Mouse (Mus musculus) liver, embryonic 16.5 days (tissue): ENCODE measurements around the gene Stk10. TPM values are rescaled to one million over a fixed set of nuclear protein-coding genes. Genes with fewer than 3 reads are reported as not detected.

Experiments
- ATAC-seq: fragments of 200-750 bp; cut with Nextera tagmentation; 2 replicates; pipeline ENCODE4 v1.8.0; 2017; ENCODE audit warnings: low read depth, mild to moderate bottlenecking, moderate number of reproducible peaks, moderate library complexity
- H3K27ac ChIP-seq: fragments of 300-500 bp; sonication (generic); 2 replicates; pipeline ENCODE4 v1.5.1; 2014; ENCODE audit warnings: mild to moderate bottlenecking, low read length
- H3K27me3 ChIP-seq: fragments of 300-500 bp; sonication (generic); 2 replicates; pipeline ENCODE4 v1.6.1; 2014; ENCODE audit warnings: low read depth, low read length, mixed read lengths; ENCODE audit not compliant: control insufficient read depth, insufficient read depth
- H3K36me3 ChIP-seq: fragments of 300-500 bp; sonication (generic); 2 replicates; pipeline ENCODE4 v1.6.1; 2014; ENCODE audit warnings: mild to moderate bottlenecking; ENCODE audit not compliant: control insufficient read depth, insufficient read depth
- H3K4me1 ChIP-seq: fragments of 300-500 bp; sonication (generic); 2 replicates; pipeline ENCODE4 v1.6.1; 2014; ENCODE audit warnings: low read depth, low read length, mixed read lengths; ENCODE audit not compliant: control insufficient read depth
- H3K4me2 ChIP-seq: fragments of 300-500 bp; sonication (generic); 2 replicates; pipeline ENCODE4 v1.6.1; 2014; ENCODE audit warnings: low read depth, low read length, mixed read lengths
- H3K4me3 ChIP-seq: fragments of 300-500 bp; sonication (generic); 2 replicates; pipeline ENCODE4 v1.5.1; 2014; ENCODE audit warnings: low read depth, mild to moderate bottlenecking, low read length
- H3K9ac ChIP-seq: fragments of 300-500 bp; sonication (generic); 2 replicates; pipeline ENCODE4 v1.6.1; 2014; ENCODE audit warnings: low read depth, low read length
- H3K9me3 ChIP-seq: fragments of 300-500 bp; sonication (generic); replicated peaks from 2 replicates; pipeline ENCODE4 v1.6.1; 2016; ENCODE audit warnings: low read length; ENCODE audit not compliant: control insufficient read depth
- WGBS: fragments of 180-500 bp; shearing (Covaris S2); extraction: QIAGEN DNeasy Blood & Tissue Kit; methylation state at CpG from one replicate; pipeline ENCODE4 v1.1.7; 2014; ENCODE audit not compliant: insufficient replicate concordance; 5-methylcytosine and 5-hydroxymethylcytosine counted together
- polyA plus RNA-seq: library from polyadenylated mRNA; unstranded; fragments of >200 nt; fragmentation: Nextera tagmentation; extraction: Ambion mirVana; gene quantifications from 2 replicates; pipeline ENCODE4 v1.2.1, GENCODE M21; 2015

Stk10 gene
- polyA plus RNA-seq, 1 experiment from 2014 or later, result 4.8 TPM

DNA sequence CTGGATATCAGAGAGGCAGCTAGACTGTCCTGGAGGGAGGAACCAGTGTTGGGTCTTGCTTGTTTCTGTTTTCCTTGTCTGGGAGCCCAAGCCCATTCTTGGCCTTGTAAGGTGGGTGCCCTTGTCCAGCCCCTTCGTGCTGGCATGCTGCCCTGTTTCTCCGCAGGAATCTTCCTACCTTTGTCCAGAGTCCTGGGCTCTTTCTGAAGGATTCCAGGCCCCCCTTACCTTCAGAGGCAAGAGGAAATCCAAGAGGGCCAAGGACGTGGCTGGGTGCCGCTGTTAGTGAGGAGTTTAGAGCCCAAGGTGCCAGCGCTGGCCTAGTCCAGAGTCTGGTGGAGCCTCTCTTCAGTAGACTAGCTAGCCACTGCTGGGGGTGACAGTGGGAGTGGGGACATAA, 11.4 kb downstream of the Stk10 start:
- Histone ChIP-seq H3K9me3 (no peaks in the 10 kb centered on the region), H3K9ac (no peak overlapping the region), H3K4me3 (no peak overlapping the region), H3K36me3 (no peaks in the 10 kb centered on the region), H3K4me1 (peaks cover 49% of the 10 kb centered on the region), H3K27me3 (no peaks in the 10 kb centered on the region), H3K4me2 (no peak overlapping the region), H3K27ac (peak overlapping the region; percentile 90; the same call in 1 of the 2 replicates)
- 88% methylated on average over 5 of the region's 5 CpGs for WGBS
- no peak for ATAC-seq

DNA sequence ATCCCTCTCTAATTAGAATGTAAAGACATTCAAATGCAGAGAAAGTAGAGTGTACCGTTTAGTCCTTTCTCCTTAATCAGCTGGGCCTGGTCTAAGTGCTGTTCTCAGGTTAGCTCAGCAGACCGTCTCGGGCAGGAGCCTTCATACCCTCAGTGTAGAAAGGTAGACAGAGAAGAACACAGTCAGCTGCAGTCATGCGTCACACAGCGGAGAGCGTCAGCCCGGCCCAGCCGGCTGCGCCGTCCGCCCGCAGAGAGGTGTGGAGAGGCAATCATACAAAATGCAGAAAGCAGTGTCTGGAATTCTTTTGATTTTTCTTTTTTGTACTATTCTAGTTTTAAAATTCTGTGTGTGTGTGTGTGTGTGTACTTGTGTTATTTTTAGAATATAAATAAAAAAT, 12.5 kb downstream of the Stk10 start:
- H3K9me3 ChIP-seq, result no peaks in the 10 kb centered on the region

DNA sequence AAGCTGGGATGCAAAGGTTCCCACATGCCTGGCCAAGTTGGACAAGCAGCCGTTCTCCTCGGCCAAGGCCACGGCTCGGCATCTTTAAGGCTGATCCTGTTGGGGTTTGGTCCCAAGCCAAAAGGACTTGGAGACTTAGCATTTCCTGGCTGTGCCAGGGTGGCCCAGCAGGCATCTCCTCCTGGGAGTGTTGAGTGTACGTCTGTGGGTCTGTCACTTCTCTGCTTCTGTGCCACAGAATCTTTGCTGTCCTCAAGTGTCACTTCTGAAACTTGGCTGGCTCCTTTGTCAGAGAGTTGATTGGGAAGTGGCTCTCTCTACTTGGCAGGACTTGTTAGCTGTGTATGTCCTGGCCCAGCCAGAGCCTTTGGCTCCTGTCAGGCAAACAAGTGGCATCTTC, 13.4 kb downstream of the Stk10 start:
- Histone ChIP-seq H3K4me2 (no peak overlapping the region), H3K9ac (no peak overlapping the region), H3K36me3 (no peaks in the 10 kb centered on the region), H3K27ac (no peak overlapping the region), H3K9me3 (no peaks in the 10 kb centered on the region), H3K4me3 (no peak overlapping the region), H3K4me1 (peaks cover 36% of the 10 kb centered on the region), H3K27me3 (no peaks in the 10 kb centered on the region)
- no peak for ATAC-seq
- WGBS, result 71% methylated on average over 5 of the region's 5 CpGs

More for the DNA sequence above, 12.5 kb downstream of the Stk10 start:
- no peak overlapping the region for H3K4me3 ChIP-seq
- H3K27ac ChIP-seq, result no peak overlapping the region
- peaks cover 38% of the 10 kb centered on the region for H3K4me1 ChIP-seq
- no peaks in the 10 kb centered on the region for H3K36me3 ChIP-seq
- no peaks in the 10 kb centered on the region for H3K27me3 ChIP-seq
- no peak overlapping the region for H3K4me2 ChIP-seq
- no peak overlapping the region for H3K9ac ChIP-seq
- ATAC-seq, result no peak
- WGBS, result 86% methylated on average over 12 of the region's 12 CpGs

DNA sequence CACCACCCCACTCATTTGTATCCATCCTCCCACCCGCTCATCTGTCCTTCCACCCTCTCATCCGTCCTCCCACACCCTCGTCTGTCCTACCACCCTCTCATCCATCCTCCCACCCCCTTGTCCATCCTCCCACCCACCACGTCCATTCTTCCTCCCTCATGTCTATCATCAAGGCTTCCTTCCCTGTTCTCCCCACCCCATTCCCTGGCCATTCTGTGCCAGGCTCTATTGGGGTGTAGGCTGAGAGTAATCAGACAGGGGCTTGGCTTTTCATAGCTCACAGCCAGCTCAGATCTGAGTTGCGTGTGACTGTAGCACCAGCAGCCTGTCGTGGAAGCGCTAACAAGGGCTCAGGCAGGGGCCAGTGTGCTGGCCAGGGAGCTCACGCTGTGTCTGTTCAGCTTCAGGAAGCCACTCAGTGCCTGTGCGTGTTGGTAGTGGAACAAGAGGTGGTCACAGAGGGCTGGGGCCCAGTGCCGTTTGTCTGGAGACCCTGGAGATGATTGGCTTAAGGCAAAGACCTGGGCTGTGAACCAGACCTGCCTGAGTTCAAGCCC, 14.4 kb downstream of the Stk10 start:
- no peaks in the 10 kb centered on the region for H3K9me3 ChIP-seq
- WGBS, result 64% methylated on average over 10 of the region's 10 CpGs
- no peak for ATAC-seq

DNA sequence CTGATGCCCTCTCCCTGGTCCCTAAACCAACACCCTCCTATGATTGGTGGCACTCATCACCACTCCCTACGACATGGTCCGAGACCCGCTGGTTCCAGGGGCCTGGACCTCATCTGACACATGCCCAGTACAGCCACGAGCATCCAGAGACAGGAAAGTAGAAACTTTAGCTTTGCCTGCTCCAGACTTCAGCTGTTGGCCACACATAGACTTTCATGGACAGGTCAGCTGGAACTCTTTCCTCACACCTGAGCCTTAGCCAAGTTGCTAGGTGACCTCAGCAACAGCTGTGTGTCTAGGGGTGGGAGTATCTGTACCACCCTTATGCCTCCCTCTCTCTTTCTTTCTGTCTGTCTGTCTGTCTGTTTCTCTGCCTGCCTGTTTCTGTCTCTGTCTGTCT, 15.1 kb downstream of the Stk10 start:
- 77% methylated on average over 4 of the region's 4 CpGs for WGBS
- ATAC-seq, result no peak
- Histone ChIP-seq H3K9me3 (no peaks in the 10 kb centered on the region), H3K27ac (no peak overlapping the region), H3K4me3 (no peak overlapping the region), H3K4me1 (peaks cover 28% of the 10 kb centered on the region), H3K36me3 (no peaks in the 10 kb centered on the region), H3K27me3 (no peaks in the 10 kb centered on the region), H3K9ac (no peak overlapping the region), H3K4me2 (no peak overlapping the region)

More for the DNA sequence above, 14.4 kb downstream of the Stk10 start:
- no peak overlapping the region for H3K4me3 ChIP-seq
- no peak overlapping the region for H3K4me2 ChIP-seq
- H3K27ac ChIP-seq, result no peak overlapping the region
- H3K27me3 ChIP-seq, result no peaks in the 10 kb centered on the region
- H3K4me1 ChIP-seq, result peaks cover 30% of the 10 kb centered on the region
- no peak overlapping the region for H3K9ac ChIP-seq
- no peaks in the 10 kb centered on the region for H3K36me3 ChIP-seq

DNA sequence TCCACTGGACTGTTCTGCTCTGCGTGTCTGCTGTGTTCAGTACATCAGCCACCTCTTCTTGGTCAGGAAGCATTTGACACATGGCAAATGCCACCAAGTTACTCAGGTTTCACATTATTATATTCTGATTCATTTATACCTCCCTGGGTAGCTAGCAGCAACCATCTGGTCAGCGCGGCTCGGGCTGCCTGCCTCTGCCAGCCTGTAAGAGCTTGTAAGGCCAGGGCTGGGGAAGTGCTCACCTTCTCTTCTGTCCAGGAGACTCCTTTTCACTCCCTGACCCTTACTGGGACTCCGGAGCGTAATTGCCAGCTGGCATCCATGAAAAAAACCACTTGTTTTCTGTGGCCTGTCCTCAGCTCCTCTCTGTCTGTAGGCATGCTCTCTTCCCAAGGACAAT, 16.1 kb downstream of the Stk10 start:
- H3K4me2 ChIP-seq, result no peak overlapping the region
- H3K27ac ChIP-seq, result no peak overlapping the region
- no peak for ATAC-seq
- no peak overlapping the region for H3K4me3 ChIP-seq
- 91% methylated on average over 6 of the region's 6 CpGs for WGBS
- no peaks in the 10 kb centered on the region for H3K9me3 ChIP-seq
- no peaks in the 10 kb centered on the region for H3K36me3 ChIP-seq
- H3K27me3 ChIP-seq, result no peaks in the 10 kb centered on the region
- no peak overlapping the region for H3K9ac ChIP-seq
- H3K4me1 ChIP-seq, result peaks cover 28% of the 10 kb centered on the region

DNA sequence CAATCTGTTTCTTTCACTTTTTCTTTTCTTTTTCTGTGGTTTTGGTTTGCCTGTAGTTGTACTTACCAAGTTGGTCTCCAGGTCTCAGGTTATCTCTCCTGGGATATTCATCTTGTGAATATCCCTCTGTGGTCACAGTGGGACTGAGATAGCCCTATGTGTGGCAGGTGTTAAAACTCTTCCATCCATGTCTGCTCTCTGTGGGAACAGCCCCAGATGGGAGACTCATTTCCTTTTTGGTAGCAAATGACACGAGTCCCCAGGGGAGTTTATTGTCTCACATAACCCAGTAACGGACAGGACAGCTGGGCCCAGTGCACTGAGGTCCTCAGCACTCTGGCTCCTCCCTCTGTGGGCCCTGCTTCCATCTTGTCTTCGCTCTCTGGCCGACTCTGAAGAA, 17.0 kb downstream of the Stk10 start:
- no peak overlapping the region for H3K9ac ChIP-seq
- no peaks in the 10 kb centered on the region for H3K27me3 ChIP-seq
- 53% methylated on average over 4 of the region's 4 CpGs for WGBS
- H3K4me1 ChIP-seq, result peaks cover 35% of the 10 kb centered on the region
- no peak overlapping the region for H3K4me3 ChIP-seq
- ATAC-seq, result no peak
- no peak overlapping the region for H3K27ac ChIP-seq
- H3K4me2 ChIP-seq, result no peak overlapping the region
- no peaks in the 10 kb centered on the region for H3K36me3 ChIP-seq
- no peaks in the 10 kb centered on the region for H3K9me3 ChIP-seq

DNA sequence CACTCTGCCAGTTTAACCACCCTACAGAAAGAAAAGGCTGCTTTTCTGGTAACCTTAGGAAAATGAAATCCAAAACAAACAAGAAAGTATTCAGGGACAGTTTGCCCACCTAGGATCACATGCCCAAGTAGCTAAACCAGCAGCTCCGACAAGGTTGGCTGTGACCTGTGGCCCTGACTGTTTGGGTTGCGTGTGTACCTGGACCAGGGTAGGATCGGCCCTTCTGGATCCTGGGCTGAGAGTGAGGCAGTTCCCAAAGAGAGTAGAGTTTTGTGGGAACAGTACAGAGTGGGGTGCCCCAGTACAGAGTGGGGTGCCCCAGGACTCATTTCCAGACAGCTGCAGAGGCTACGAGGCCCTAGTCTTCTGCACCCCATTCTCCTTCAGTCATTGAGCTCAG, 18.0 kb downstream of the Stk10 start:
- Histone ChIP-seq H3K27ac (no peak overlapping the region), H3K9ac (no peak overlapping the region), H3K36me3 (no peaks in the 10 kb centered on the region), H3K9me3 (no peaks in the 10 kb centered on the region), H3K4me1 (peaks cover 40% of the 10 kb centered on the region), H3K4me3 (no peak overlapping the region), H3K4me2 (no peak overlapping the region), H3K27me3 (no peaks in the 10 kb centered on the region)
- WGBS, result 75% methylated on average over 4 of the region's 4 CpGs
- ATAC-seq, result no peak

DNA sequence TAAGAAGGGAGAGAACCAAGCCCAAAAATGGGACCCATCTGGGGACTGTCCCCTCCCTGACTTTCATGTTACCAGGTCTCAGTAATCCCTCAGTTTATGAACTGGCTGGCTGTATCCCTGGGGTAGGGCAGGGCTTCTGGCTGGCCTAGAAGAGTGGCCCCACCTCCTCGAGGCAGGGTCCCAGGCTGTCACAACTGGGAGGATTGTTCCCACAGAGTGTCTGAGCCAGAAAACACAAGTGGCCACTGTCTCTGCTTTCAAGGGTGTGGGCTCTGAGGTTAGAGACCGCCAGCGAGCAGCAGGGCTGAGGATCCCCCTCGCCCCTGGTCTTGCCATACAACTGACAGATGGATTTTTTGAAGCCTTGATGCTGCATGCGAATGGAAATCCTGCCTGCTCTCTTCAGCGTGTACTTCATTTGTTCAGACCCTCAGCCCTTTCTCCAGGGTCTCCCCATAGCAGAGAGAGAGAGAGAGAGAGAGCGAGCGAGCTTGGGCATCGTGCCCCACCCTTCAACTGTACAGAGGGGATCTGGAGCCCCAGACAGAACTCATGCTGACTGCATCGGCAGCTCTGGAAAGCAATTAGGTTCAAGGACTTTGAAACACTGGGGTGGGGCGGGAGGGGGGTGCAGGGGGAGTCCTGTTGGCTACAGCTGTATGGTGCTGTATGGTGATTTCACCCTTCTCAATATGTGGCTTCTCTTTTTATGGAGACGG, 18.6 kb downstream of the Stk10 start:
- 66% methylated on average over 12 of the region's 12 CpGs for WGBS
- no peak overlapping the region for H3K27ac ChIP-seq

More for the DNA sequence above, 18.6 kb downstream of the Stk10 start:
- H3K36me3 ChIP-seq, result no peaks in the 10 kb centered on the region
- H3K4me2 ChIP-seq, result no peak overlapping the region
- no peaks in the 10 kb centered on the region for H3K27me3 ChIP-seq
- no peak for ATAC-seq
- H3K4me1 ChIP-seq, result peaks cover 40% of the 10 kb centered on the region
- no peak overlapping the region for H3K9ac ChIP-seq
- H3K4me3 ChIP-seq, result no peak overlapping the region
- no peaks in the 10 kb centered on the region for H3K9me3 ChIP-seq
